7 mouse cellular contexts compared by ENCODE assay signal in the genomic region with DNA sequence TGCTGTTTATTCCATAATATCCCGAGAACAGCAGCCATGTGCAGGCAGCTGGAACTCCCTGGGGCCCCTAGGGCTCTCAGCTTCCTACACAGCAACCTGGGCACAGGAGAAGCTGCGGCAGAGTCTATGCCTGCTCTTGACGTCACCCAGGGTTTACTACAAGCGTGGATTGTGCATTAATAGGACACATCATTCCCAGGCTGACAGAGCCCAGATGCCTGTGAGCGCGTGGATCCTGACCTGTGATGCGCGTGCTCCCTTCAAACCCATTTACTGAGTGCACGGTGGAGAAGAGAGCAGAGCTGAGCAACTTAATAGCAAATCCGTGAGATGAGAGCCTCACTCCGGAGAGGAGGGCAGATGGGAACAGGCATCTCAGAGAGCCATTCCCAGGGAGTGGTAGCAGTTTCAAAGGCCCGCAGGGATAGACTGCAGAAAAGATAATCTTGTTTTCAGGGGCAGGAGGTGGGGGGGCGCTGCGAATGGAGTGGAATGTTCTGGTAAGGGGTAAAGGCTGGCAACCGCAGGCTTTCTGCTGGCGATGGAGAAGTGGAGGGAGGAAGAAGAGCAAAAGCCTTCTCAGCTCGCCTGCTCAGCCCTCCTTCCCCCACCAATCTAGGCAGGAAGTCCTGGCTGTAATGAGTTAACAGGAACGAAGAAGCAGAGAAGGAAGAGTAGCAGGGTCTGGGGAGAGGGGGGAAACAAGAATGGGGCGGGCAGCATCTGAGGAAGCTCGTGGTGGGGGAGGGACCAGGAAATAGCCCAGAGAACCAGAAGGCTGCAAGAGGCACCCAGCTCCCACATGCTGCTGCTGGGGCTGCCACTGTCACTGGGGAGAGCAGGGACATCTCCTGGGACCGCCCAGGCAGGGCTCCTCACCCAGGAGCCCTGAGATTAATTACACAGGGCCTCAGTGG. TPM values are rescaled to one million over a fixed set of nuclear protein-coding genes. Genes with fewer than 3 reads are reported as not detected.
DNase-seq lines count a peak whose midpoint lies in the region; ATAC-seq lines count a peak whose summit lies in the region.

No protein-coding gene starts in this region.

- DNase-seq in 416B (ENCODE audit: low read depth), result peak; percentile 86
- DNase-seq in hindbrain, embryonic 14.5 days (ENCODE audit: low spot score), result no peak
- peak; percentile 60 for DNase-seq in liver
- peak; percentile 74 to 86 for DNase-seq in thymus, adult 18-20 months

- no peaks in the 10 kb centered on the region for H3K36me3 ChIP-seq in embryonic facial prominence, embryonic 15.5 days
- H3K36me3 ChIP-seq in hindbrain, embryonic 14.5 days (replicated peaks; ENCODE audit: control insufficient read depth, insufficient read depth), result no peaks in the 10 kb centered on the region

- no peaks in the 10 kb centered on the region for H3K27me3 ChIP-seq in embryonic facial prominence, embryonic 15.5 days
- H3K27me3 ChIP-seq in hindbrain, embryonic 14.5 days (ENCODE audit: control insufficient read depth, insufficient read depth, low read length), result no peaks in the 10 kb centered on the region

- H3K4me1 ChIP-seq in embryonic facial prominence, embryonic 15.5 days, result peaks cover 89% of the 10 kb centered on the region
- peaks cover 61% of the 10 kb centered on the region for H3K4me1 ChIP-seq in hindbrain, embryonic 14.5 days (replicated peaks; ENCODE audit: control insufficient read depth, insufficient read depth, low read length)

- peak overlapping the region; percentile 42 for H3K4me2 ChIP-seq in embryonic facial prominence, embryonic 15.5 days (replicated peaks)
- peak overlapping the region; percentile 83 for H3K4me2 ChIP-seq in hindbrain, embryonic 14.5 days (replicated peaks)

- 11% methylated on average over 21 of the region's 21 CpGs for WGBS in embryonic facial prominence, embryonic 15.5 days
- WGBS in hindbrain, embryonic 14.5 days, result 36% methylated on average over 21 of the region's 21 CpGs

- ATAC-seq in CD4-positive, CD25-positive, alpha-beta regulatory T cell, adult 4 months, result peak; percentile 29
- ATAC-seq in embryonic facial prominence, embryonic 15.5 days (ENCODE audit: insufficient number of reproducible peaks, low FRiP score, low TSS enrichment, low read depth), result no peak
- ATAC-seq in hindbrain, embryonic 14.5 days (ENCODE audit: low FRiP score), result peak; percentile 16
- ATAC-seq in monocyte, adult 5-6 weeks (replicated peaks; ENCODE audit: insufficient number of reproducible peaks, low FRiP score, low TSS enrichment, poor library complexity, severe bottlenecking), result peak; percentile 28

- H3K27ac ChIP-seq in embryonic facial prominence, embryonic 15.5 days (replicated peaks), result peak overlapping the region; percentile 83
- peak overlapping the region; percentile 71 for H3K27ac ChIP-seq in hindbrain, embryonic 14.5 days

- no peaks in the 10 kb centered on the region for H3K9me3 ChIP-seq in embryonic facial prominence, embryonic 15.5 days (replicated peaks)
- H3K9me3 ChIP-seq in hindbrain, embryonic 14.5 days (ENCODE audit: control insufficient read depth, low read length), result no peaks in the 10 kb centered on the region

- H3K4me3 ChIP-seq in embryonic facial prominence, embryonic 15.5 days (replicated peaks), result peak overlapping the region; percentile 17
- H3K4me3 ChIP-seq in hindbrain, embryonic 14.5 days (replicated peaks; ENCODE audit: low read length), result 0 out of 2 replicates have a peak overlapping the region, but pooled peaks have one; percentile 7

- H3K9ac ChIP-seq in embryonic facial prominence, embryonic 15.5 days, result no peak overlapping the region
- peak overlapping the region; percentile 47 for H3K9ac ChIP-seq in hindbrain, embryonic 14.5 days

RNA-seq across cellular contexts. Expression of a gene that starts 4.0 kb away (rescaled TPM):
- polyA plus RNA-seq in CD4-positive, CD25-positive, alpha-beta regulatory T cell, adult 4 months (2017; shearing (Covaris generic)), result 100 to 1,000 TPM in 1 of 2 experiments, 10 to 100 TPM in 1; 93.7 to 101 TPM
- 20.1 and 24.4 TPM in 2 replicates for polyA plus RNA-seq in embryonic facial prominence, embryonic 15.5 days (2015; fragmentation: Nextera tagmentation; extraction: Ambion mirVana)
- 29.2 and 30.4 TPM in 2 replicates for polyA plus RNA-seq in hindbrain, embryonic 14.5 days (2014; fragmentation: Nextera tagmentation; extraction: Ambion mirVana)
- total RNA-seq in monocyte, adult 5-6 weeks (2017), result 270 to 475 TPM (median 366 TPM) in 3 replicates

RNA-seq across cellular contexts. Expression of a gene that starts 19.1 kb away (rescaled TPM):
- polyA plus RNA-seq in CD4-positive, CD25-positive, alpha-beta regulatory T cell, adult 4 months (2017; shearing (Covaris generic)), result 1 to 10 TPM; 2.4 to 2.5 TPM
- polyA plus RNA-seq in embryonic facial prominence, embryonic 15.5 days (2015; fragmentation: Nextera tagmentation; extraction: Ambion mirVana), result 13.0 and 13.7 TPM in 2 replicates
- 50.7 and 56.6 TPM in 2 replicates for polyA plus RNA-seq in hindbrain, embryonic 14.5 days (2014; fragmentation: Nextera tagmentation; extraction: Ambion mirVana)
- total RNA-seq in monocyte, adult 5-6 weeks (2017), result 2.4 to 21.5 TPM (median 12.0 TPM) in 3 replicates

RNA-seq across cellular contexts. Expression of a gene that starts 33.0 kb away (rescaled TPM):
- 10 to 100 TPM in 1 of 2 experiments, 1 to 10 TPM in 1; 8.1 to 15.9 TPM for polyA plus RNA-seq in CD4-positive, CD25-positive, alpha-beta regulatory T cell, adult 4 months (2017; shearing (Covaris generic))
- 27.5 and 34.4 TPM in 2 replicates for polyA plus RNA-seq in embryonic facial prominence, embryonic 15.5 days (2015; fragmentation: Nextera tagmentation; extraction: Ambion mirVana)
- polyA plus RNA-seq in hindbrain, embryonic 14.5 days (2014; fragmentation: Nextera tagmentation; extraction: Ambion mirVana), result 12.9 and 13.4 TPM in 2 replicates
- total RNA-seq in monocyte, adult 5-6 weeks (2017), result 23.7 to 30.6 TPM (median 27.0 TPM) in 3 replicates
